Mouse (Mus musculus): ENCODE results near the gene Hist2h2aa1. TPM values are rescaled to one million over a fixed set of nuclear protein-coding genes. Genes with fewer than 3 reads are reported as not detected.

Gene Hist2h2aa1
- polyA plus RNA-seq, 1 experiment, result 203 TPM

DNA sequence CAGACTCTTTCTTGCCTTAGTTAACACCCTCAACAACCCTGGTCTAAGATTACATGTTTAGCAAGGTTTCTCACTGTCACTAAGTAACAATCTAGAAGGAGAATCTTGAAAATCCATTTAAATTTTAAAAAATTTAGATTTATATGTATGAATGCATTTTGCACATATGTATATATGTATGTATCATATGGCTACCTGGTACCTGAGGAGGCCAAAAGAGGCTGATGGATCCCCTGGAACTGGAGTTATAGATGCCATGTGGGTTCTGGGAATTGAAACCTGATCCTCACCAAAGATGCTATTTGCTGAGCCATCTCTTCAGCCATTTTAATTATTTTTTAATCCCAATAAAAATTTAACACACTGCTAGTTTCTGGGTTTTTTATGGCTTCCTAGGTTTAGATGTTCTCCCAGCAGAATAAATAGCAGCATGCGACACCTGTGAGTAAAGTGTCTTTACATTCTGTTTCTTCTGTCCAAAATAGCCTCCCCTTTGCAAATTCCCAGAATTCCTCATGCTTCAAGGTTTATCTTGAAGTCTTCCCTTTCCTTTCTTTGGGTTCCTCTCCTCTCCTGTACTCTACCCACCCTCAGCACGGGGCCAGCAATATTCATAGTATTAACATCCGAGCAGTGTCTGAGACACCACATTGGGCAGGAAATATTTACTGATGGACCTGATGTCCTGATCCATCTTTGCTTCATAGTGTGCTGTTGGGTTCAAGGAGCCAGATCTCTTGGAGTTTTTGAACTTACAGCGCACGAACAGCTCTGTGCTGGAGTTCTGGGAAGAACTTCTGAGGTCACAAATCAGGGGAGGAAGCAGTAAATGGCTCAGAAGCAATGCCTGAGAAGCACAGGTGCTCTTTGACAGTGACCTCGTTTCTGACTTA is 3.1 kb downstream of the Hist2h2aa1 start:
- WGBS, result 60% methylated on average over 6 of the region's 6 CpGs
- DNase-seq, result no peak
- Histone ChIP-seq H3K4me1 (ENCODE audit: control insufficient read depth, insufficient read depth, low read length) (peaks cover 10% of the 10 kb centered on the region), H3K4me3 (replicated peaks; ENCODE audit: extremely low read depth, low read depth, low read length) (no peak overlapping the region)
- TF ChIP-seq CTCF (IDR thresholded peaks at IDR 0.05; ENCODE audit: insufficient read depth, low read length) (no peak), POLR2A (IDR thresholded peaks at IDR 0.05; ENCODE audit: borderline replicate concordance, extremely low read depth, low read depth, low read length) (no peak)

DNA sequence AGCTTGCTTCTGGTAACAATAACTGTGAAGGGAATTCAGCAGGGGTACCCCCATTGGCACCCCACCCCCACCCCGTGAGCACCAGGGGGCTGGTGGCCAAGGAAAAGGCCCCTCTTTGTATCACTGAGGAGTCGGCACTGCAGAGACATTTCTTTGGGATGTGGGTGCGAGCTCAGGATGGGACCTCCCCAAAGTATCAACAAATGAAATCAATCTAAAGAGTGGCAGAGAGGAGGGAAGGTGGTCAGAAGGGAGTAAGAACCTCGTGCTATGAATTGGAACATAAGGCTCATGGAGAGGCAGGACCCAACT is 3.7 kb downstream of the Hist2h2aa1 start:
- 57% methylated on average over 4 of the region's 4 CpGs for WGBS
- Histone ChIP-seq H3K4me3 (replicated peaks; ENCODE audit: extremely low read depth, low read depth, low read length) (no peak overlapping the region), H3K4me1 (ENCODE audit: control insufficient read depth, insufficient read depth, low read length) (peaks cover 6% of the 10 kb centered on the region)
- DNase-seq, result no peak
- TF ChIP-seq CTCF (IDR thresholded peaks at IDR 0.05; ENCODE audit: insufficient read depth, low read length), result no peak
- no peak for TF ChIP-seq POLR2A (IDR thresholded peaks at IDR 0.05; ENCODE audit: borderline replicate concordance, extremely low read depth, low read depth, low read length)

DNA sequence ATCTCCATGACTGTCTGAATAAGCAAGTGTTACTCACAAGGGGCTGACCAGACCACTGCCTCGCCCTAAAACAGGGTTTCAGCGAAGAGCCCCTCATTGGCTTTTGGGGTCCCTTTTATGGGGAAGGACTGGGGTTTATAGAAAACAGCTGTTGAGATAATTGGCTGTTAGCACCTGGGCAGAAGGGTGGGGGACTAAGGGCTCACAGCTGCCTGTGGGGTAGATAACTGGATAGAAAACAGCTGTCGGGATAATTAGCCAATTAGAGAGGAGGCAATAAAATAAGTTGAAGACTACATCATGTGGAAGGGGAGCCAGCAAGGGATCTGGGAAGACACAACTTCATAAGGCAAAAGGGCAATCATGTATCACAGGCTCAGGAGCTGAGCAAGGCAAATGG is 5.6 kb downstream of the Hist2h2aa1 start:
- TF ChIP-seq CTCF (IDR thresholded peaks at IDR 0.05; ENCODE audit: insufficient read depth, low read length), result no peak
- no peak for TF ChIP-seq POLR2A (IDR thresholded peaks at IDR 0.05; ENCODE audit: borderline replicate concordance, extremely low read depth, low read depth, low read length)
- Histone ChIP-seq H3K4me3 (replicated peaks; ENCODE audit: extremely low read depth, low read depth, low read length) (no peak overlapping the region), H3K4me1 (ENCODE audit: control insufficient read depth, insufficient read depth, low read length) (peaks cover 4% of the 10 kb centered on the region; the same call in 1 of the 2 replicates)
- WGBS, result 77% methylated on average over 3 of the region's 3 CpGs
- no peak for DNase-seq

DNA sequence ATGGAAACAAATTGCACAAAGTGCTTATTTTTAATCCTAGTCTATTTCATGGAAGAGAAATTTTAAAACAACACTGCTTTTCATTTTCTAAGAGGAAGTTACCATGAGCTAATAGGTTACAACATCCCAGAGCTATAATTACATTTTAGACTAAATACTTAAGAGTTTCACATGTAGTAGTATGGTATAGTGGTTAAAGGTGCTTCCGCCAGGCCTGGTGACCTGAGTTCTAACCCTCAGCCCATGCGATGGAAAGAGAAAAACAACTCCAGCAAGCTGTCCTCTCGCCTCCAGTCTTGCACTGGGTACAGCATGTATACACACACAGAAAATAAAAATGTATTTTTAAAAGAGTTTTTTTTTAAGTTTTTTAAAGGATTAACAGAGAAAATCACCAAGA is 6.5 kb downstream of the Hist2h2aa1 start:
- 80% methylated on average over 3 of the region's 3 CpGs for WGBS
- no peak for DNase-seq
- H3K4me3 ChIP-seq (replicated peaks; ENCODE audit: extremely low read depth, low read depth, low read length), result no peak overlapping the region
- TF ChIP-seq CTCF (IDR thresholded peaks at IDR 0.05; ENCODE audit: insufficient read depth, low read length), result no peak
- TF ChIP-seq POLR2A (IDR thresholded peaks at IDR 0.05; ENCODE audit: borderline replicate concordance, extremely low read depth, low read depth, low read length), result no peak
- H3K4me1 ChIP-seq (ENCODE audit: control insufficient read depth, insufficient read depth, low read length), result peaks cover 6% of the 10 kb centered on the region

DNA sequence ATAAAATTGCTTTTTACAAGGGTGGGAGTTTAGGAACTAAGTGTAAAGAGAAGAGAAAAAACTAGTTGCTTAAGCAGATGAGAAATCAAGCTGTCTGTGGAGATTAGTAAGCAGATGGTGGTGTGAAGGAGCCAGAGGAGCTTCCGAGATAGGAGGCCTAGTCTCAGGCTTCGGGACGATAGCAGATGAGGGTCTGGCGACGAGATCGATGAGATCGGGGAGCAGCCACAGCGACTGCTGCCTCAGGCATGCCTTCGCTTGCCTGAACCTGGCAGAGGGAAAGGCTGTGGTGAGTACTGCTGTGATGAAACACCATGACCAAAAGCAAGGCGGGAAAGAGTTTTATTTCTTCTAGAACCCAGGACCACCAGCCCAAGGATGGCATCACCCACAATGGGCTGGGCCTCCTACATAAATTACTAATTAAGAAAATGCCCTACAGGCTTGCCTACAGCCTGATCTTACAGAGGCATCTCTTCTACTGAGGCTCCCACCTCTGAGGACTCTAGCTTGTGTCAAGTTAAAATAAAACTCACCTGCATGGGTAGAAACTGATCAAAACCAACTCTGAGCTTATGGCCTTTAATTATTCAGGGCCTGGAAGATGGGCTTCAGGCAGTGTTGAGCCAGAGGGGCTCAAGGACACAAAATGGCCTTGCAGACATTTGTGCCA is 9.5 kb downstream of the Hist2h2aa1 start:
- no peak for TF ChIP-seq POLR2A (IDR thresholded peaks at IDR 0.05; ENCODE audit: borderline replicate concordance, extremely low read depth, low read depth, low read length)
- no peak for TF ChIP-seq CTCF (IDR thresholded peaks at IDR 0.05; ENCODE audit: insufficient read depth, low read length)
- H3K4me3 ChIP-seq (replicated peaks; ENCODE audit: extremely low read depth, low read depth, low read length), result no peak overlapping the region

DNA sequence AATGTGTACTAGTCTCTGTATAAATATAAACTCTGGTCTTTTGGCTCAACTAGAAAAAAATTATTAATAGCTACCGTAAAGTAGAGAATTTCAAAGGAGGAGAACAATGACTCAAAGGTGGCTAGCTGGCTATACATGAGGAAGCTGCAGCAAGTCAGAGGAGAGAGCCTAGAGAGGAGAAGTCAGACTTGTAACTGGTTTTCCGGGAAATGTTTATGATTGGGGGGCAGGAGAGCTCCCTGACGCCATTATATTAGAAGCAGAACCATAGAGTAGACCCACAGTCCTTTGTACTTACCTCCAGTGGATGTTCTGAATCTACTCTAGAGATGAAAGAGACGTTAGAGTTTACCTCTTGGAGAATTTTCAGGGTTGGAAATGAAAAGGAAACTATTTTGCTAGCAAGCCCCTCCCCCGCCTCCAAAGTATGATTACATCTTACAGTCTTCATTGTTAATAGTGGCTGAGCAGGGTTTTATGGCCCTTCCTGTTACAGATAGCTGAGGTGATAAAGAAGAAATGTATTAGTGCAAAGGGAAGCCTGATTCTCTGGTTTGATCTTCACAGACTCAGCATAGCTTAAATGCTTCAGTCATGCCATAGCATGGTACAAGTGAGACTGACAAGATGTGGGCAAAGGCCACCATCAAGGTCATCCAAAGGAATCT is 10.8 kb downstream of the Hist2h2aa1 start:
- H3K4me3 ChIP-seq (replicated peaks; ENCODE audit: extremely low read depth, low read depth, low read length), result peak overlapping the region; percentile 34
- H3K4me1 ChIP-seq (ENCODE audit: control insufficient read depth, insufficient read depth, low read length), result peaks cover 6% of the 10 kb centered on the region
- TF ChIP-seq POLR2A (IDR thresholded peaks at IDR 0.05; ENCODE audit: borderline replicate concordance, extremely low read depth, low read depth, low read length) (no peak), CTCF (IDR thresholded peaks at IDR 0.05; ENCODE audit: insufficient read depth, low read length) (no peak)
- DNase-seq, result no peak
- WGBS, result 43% methylated on average over 5 of the region's 5 CpGs

More for the DNA sequence above, 9.5 kb downstream of the Hist2h2aa1 start:
- WGBS, result 63% methylated on average over 10 of the region's 10 CpGs
- no peak for DNase-seq
- H3K4me1 ChIP-seq (ENCODE audit: control insufficient read depth, insufficient read depth, low read length), result peaks cover 6% of the 10 kb centered on the region

DNA sequence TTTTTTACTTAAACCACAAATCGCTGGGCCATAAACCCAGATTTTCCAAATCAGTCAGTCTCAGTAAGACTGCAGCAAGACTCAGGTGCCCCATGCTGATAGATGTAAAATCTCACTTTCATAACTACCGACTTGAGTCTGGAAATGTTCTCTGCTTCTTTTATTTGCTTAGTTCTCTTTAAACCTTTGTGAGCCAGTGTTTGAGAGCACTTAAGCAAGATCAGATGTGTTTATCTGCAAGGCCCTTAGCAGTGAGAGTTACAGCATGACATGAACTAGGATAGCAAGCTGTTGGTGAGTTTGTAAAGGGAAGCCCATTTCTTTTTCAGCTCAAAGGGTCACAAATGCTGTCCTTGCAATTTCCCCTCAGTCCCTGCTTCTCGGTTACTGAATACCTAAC is 11.9 kb downstream of the Hist2h2aa1 start:
- 66% methylated on average over 3 of the region's 3 CpGs for WGBS
- no peak for DNase-seq
- no peak overlapping the region for H3K4me3 ChIP-seq (replicated peaks; ENCODE audit: extremely low read depth, low read depth, low read length)
- peaks cover 14% of the 10 kb centered on the region for H3K4me1 ChIP-seq (ENCODE audit: control insufficient read depth, insufficient read depth, low read length)
- no peak for TF ChIP-seq CTCF (IDR thresholded peaks at IDR 0.05; ENCODE audit: insufficient read depth, low read length)
- TF ChIP-seq POLR2A (IDR thresholded peaks at IDR 0.05; ENCODE audit: borderline replicate concordance, extremely low read depth, low read depth, low read length), result no peak

DNA sequence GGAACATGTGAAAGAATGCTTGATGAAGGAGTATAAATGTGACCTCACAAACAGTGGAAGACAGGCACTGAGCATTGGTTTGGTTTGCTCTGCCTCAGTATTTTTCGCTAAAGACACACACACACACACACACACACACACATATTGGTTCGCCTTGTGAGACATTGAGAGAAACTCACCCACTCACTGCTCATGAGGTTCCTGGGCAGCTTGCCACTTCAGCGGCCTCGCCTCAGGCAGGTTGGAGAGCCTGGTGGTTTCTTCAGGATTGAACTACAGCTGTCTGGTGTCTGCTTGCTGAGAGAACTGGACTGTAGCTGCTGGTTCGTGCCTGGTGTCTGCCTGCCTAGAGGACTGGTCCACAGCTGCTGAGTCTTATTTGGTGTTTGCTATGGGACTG is 14.9 kb downstream of the Hist2h2aa1 start:
- DNase-seq, result no peak
- H3K4me3 ChIP-seq (replicated peaks; ENCODE audit: extremely low read depth, low read depth, low read length), result no peak overlapping the region
- TF ChIP-seq POLR2A (IDR thresholded peaks at IDR 0.05; ENCODE audit: borderline replicate concordance, extremely low read depth, low read depth, low read length), result no peak
- TF ChIP-seq CTCF (IDR thresholded peaks at IDR 0.05; ENCODE audit: insufficient read depth, low read length), result no peak
- WGBS, result 91% methylated on average over 5 of the region's 5 CpGs
- peaks cover 18% of the 10 kb centered on the region for H3K4me1 ChIP-seq (ENCODE audit: control insufficient read depth, insufficient read depth, low read length)

DNA sequence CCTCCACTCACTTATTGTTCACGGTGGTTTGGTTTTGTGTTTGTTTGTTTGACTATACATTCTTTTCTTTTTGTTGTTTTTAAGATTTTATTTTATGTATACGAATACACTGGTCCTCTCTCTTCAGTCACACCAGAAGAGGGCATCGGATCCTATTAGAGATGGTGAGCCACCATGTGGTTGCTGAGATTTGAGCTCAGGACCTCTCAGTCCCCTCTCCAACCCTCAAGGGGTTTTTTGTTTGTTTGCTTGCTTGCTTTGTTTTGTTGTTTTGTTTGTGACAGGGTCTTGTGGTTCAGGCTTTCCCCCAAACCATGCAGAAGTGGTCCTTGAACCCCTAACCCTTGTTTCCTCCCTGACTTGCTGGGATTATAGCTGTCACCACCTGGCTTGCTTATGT is 16.3 kb downstream of the Hist2h2aa1 start:
- TF ChIP-seq CTCF (IDR thresholded peaks at IDR 0.05; ENCODE audit: insufficient read depth, low read length), result no peak
- TF ChIP-seq POLR2A (IDR thresholded peaks at IDR 0.05; ENCODE audit: borderline replicate concordance, extremely low read depth, low read depth, low read length), result no peak
- 33% methylated on average over 3 of the region's 3 CpGs for WGBS
- no peak overlapping the region for H3K4me3 ChIP-seq (replicated peaks; ENCODE audit: extremely low read depth, low read depth, low read length)

More for the DNA sequence above, 16.3 kb downstream of the Hist2h2aa1 start:
- peaks cover 12% of the 10 kb centered on the region for H3K4me1 ChIP-seq (ENCODE audit: control insufficient read depth, insufficient read depth, low read length)
- DNase-seq, result no peak

Measured in lung, adult 2 months (tissue).